Mouse (Mus musculus) hindbrain, embryonic 12.5 days (tissue): ENCODE results near the gene Sorcs3. TPM values are rescaled to one million over a fixed set of nuclear protein-coding genes. Genes with fewer than 3 reads are reported as not detected.

Experiments used
- ATAC-seq: fragments of 200-750 bp; cut with Nextera tagmentation; 2 replicates; pipeline ENCODE4 v1.8.0; 2017; ENCODE audit warnings: moderate TSS enrichment; ENCODE audit not compliant: low FRiP score
- H3K27ac ChIP-seq: fragments of 300-500 bp; sonication (generic); 2 replicates; pipeline ENCODE4 v1.5.1; 2016; ENCODE audit warnings: mild to moderate bottlenecking
- H3K27me3 ChIP-seq: fragments of 300-500 bp; sonication (generic); 2 replicates; pipeline ENCODE4 v1.6.1; 2016; ENCODE audit warnings: mild to moderate bottlenecking
- H3K36me3 ChIP-seq: fragments of 300-500 bp; sonication (generic); 2 replicates; pipeline ENCODE4 v1.6.1; 2016; ENCODE audit warnings: mild to moderate bottlenecking
- H3K4me1 ChIP-seq: fragments of 300-500 bp; sonication (generic); 2 replicates; pipeline ENCODE4 v1.6.1; 2016
- H3K4me2 ChIP-seq: fragments of 300-500 bp; sonication (generic); replicated peaks from 2 replicates; pipeline ENCODE4 v1.6.1; 2016; ENCODE audit warnings: mild to moderate bottlenecking
- H3K4me3 ChIP-seq: fragments of 300-500 bp; sonication (generic); 2 replicates; pipeline ENCODE4 v1.5.1; 2016; ENCODE audit warnings: mild to moderate bottlenecking
- H3K9ac ChIP-seq: fragments of 300-500 bp; sonication (generic); 2 replicates; pipeline ENCODE4 v1.6.1; 2016; ENCODE audit warnings: mild to moderate bottlenecking, moderate library complexity
- H3K9me3 ChIP-seq: fragments of 300-500 bp; sonication (generic); replicated peaks from 2 replicates; pipeline ENCODE4 v1.6.1; 2016; ENCODE audit warnings: mild to moderate bottlenecking
- WGBS: fragments of 180-500 bp; shearing (Covaris S2); methylation state at CpG from one replicate; pipeline ENCODE4 v1.1.7; 2016; 5-methylcytosine and 5-hydroxymethylcytosine counted together
- polyA plus RNA-seq: library from polyadenylated mRNA; unstranded; fragments of >200 nt; fragmentation: Nextera tagmentation; extraction: Ambion mirVana; gene quantifications from 2 replicates; pipeline ENCODE4 v1.2.1, GENCODE M21; 2016

Gene Sorcs3
- polyA plus RNA-seq, 1 experiment from 2014 or later, result 7.6 TPM

- H3K4me2 ChIP-seq, result no peak overlapping the region
- no peak for ATAC-seq
- H3K27me3 ChIP-seq, result no peaks in the 10 kb centered on the region
- no peak overlapping the region for H3K4me3 ChIP-seq
- no peaks in the 10 kb centered on the region for H3K36me3 ChIP-seq
- H3K27ac ChIP-seq, result no peak overlapping the region
- no peak overlapping the region for H3K9ac ChIP-seq
- H3K4me1 ChIP-seq, result peaks cover 14% of the 10 kb centered on the region
- WGBS, result 80% methylated on average over 2 of the region's 2 CpGs
- no peaks in the 10 kb centered on the region for H3K9me3 ChIP-seq
Observed at GRCm38 (mm10) chr19:48298384-48298783, 92.6 kb downstream of the Sorcs3 start.

- Histone ChIP-seq H3K27me3 (no peaks in the 10 kb centered on the region), H3K27ac (0 out of 2 replicates have a peak overlapping the region, but pooled peaks have one; percentile 18), H3K4me2 (no peak overlapping the region; the same call in 1 of the 2 replicates), H3K4me3 (no peak overlapping the region), H3K9ac (no peak overlapping the region), H3K4me1 (peaks cover 14% of the 10 kb centered on the region), H3K9me3 (no peaks in the 10 kb centered on the region), H3K36me3 (no peaks in the 10 kb centered on the region)
- WGBS, result 22% methylated on average over 14 of the region's 14 CpGs
- no peak for ATAC-seq
Observed at GRCm38 (mm10) chr19:48300440-48301231, 94.8 kb downstream of the Sorcs3 start.

- no peak overlapping the region for H3K27ac ChIP-seq
- no peak overlapping the region for H3K4me3 ChIP-seq
- H3K36me3 ChIP-seq, result no peaks in the 10 kb centered on the region
- H3K4me2 ChIP-seq, result no peak overlapping the region
- whole genome bisulfite sequencing, result 41% methylated on average over 3 of the region's 3 CpGs
- peaks cover 14% of the 10 kb centered on the region for H3K4me1 ChIP-seq
- H3K9me3 ChIP-seq, result no peaks in the 10 kb centered on the region
- H3K9ac ChIP-seq, result no peak overlapping the region
- no peaks in the 10 kb centered on the region for H3K27me3 ChIP-seq
- ATAC-seq, result no peak
Observed at GRCm38 (mm10) chr19:48301300-48301699, 95.5 kb downstream of the Sorcs3 start.

- Histone ChIP-seq H3K4me2 (no peak overlapping the region), H3K4me3 (no peak overlapping the region), H3K4me1 (no peaks in the 10 kb centered on the region), H3K27ac (no peak overlapping the region), H3K9ac (no peak overlapping the region), H3K36me3 (no peaks in the 10 kb centered on the region), H3K9me3 (no peaks in the 10 kb centered on the region), H3K27me3 (no peaks in the 10 kb centered on the region)
- ATAC-seq, result no peak
- WGBS, result 87% methylated on average over 8 of the region's 8 CpGs
Observed at GRCm38 (mm10) chr19:48308341-48308740, 102.5 kb downstream of the Sorcs3 start.

- Histone ChIP-seq H3K4me3 (no peak overlapping the region), H3K36me3 (no peaks in the 10 kb centered on the region), H3K9ac (no peak overlapping the region), H3K27me3 (no peaks in the 10 kb centered on the region), H3K9me3 (no peaks in the 10 kb centered on the region), H3K4me2 (no peak overlapping the region), H3K27ac (no peak overlapping the region), H3K4me1 (no peaks in the 10 kb centered on the region)
- WGBS, result 80% methylated on average over 15 of the region's 15 CpGs
- no peak for ATAC-seq
Observed at GRCm38 (mm10) chr19:48309531-48310337, 103.9 kb downstream of the Sorcs3 start.

GRCm38 (mm10) chr19:48310338-48310710, 104.5 kb downstream of the Sorcs3 start:
- no peaks in the 10 kb centered on the region for H3K27me3 ChIP-seq
- no peak overlapping the region for H3K4me3 ChIP-seq
- 81% methylated on average over 6 of the region's 6 CpGs for WGBS
- ATAC-seq, result no peak
- H3K9me3 ChIP-seq, result no peaks in the 10 kb centered on the region
- H3K36me3 ChIP-seq, result no peaks in the 10 kb centered on the region
- H3K27ac ChIP-seq, result no peak overlapping the region
- H3K4me1 ChIP-seq, result no peaks in the 10 kb centered on the region
- H3K4me2 ChIP-seq, result no peak overlapping the region
- H3K9ac ChIP-seq, result no peak overlapping the region

- Histone ChIP-seq H3K4me3 (no peak overlapping the region), H3K4me2 (no peak overlapping the region), H3K9ac (no peak overlapping the region), H3K36me3 (no peaks in the 10 kb centered on the region), H3K9me3 (no peaks in the 10 kb centered on the region), H3K27me3 (no peaks in the 10 kb centered on the region), H3K27ac (no peak overlapping the region), H3K4me1 (no peaks in the 10 kb centered on the region)
- WGBS, result 94% methylated on average over 9 of the region's 9 CpGs
- ATAC-seq, result no peak
Observed at GRCm38 (mm10) chr19:48313776-48314175, 108.0 kb downstream of the Sorcs3 start.

GRCm38 (mm10) chr19:48327115-48327514, 121.3 kb downstream of the Sorcs3 start:
- no peaks in the 10 kb centered on the region for H3K9me3 ChIP-seq
- no peak overlapping the region for H3K9ac ChIP-seq
- no peak overlapping the region for H3K4me2 ChIP-seq
- 34% methylated on average over 6 of the region's 6 CpGs for WGBS
- H3K27me3 ChIP-seq, result no peaks in the 10 kb centered on the region
- no peak overlapping the region for H3K4me3 ChIP-seq
- peaks cover 7% of the 10 kb centered on the region for H3K4me1 ChIP-seq
- no peak overlapping the region for H3K27ac ChIP-seq
- no peaks in the 10 kb centered on the region for H3K36me3 ChIP-seq
- ATAC-seq, result no peak

GRCm38 (mm10) chr19:48328171-48328570, 122.3 kb downstream of the Sorcs3 start:
- ATAC-seq, result no peak
- Histone ChIP-seq H3K4me3 (no peak overlapping the region), H3K9ac (no peak overlapping the region), H3K36me3 (no peaks in the 10 kb centered on the region), H3K4me1 (peaks cover 7% of the 10 kb centered on the region), H3K27me3 (0 out of 2 replicates have a peak, but pooled peaks cover 4% of the 10 kb centered on the region), H3K4me2 (no peak overlapping the region), H3K9me3 (no peaks in the 10 kb centered on the region), H3K27ac (no peak overlapping the region)
- WGBS, result 68% methylated on average over 8 of the region's 8 CpGs

- Histone ChIP-seq H3K4me3 (no peak overlapping the region), H3K36me3 (no peaks in the 10 kb centered on the region), H3K4me2 (no peak overlapping the region), H3K9ac (no peak overlapping the region), H3K27me3 (0 out of 2 replicates have a peak, but pooled peaks cover 4% of the 10 kb centered on the region), H3K4me1 (peaks cover 7% of the 10 kb centered on the region), H3K27ac (no peak overlapping the region), H3K9me3 (no peaks in the 10 kb centered on the region)
- ATAC-seq, result no peak
- 21% methylated on average over 1 of the region's 1 CpGs for WGBS
Observed at GRCm38 (mm10) chr19:48331640-48332039, 125.8 kb downstream of the Sorcs3 start.

GRCm38 (mm10) chr19:48333085-48333484, 127.3 kb downstream of the Sorcs3 start:
- Histone ChIP-seq H3K4me3 (no peak overlapping the region), H3K9me3 (no peaks in the 10 kb centered on the region), H3K4me1 (0 out of 2 replicates have a peak, but pooled peaks cover 3% of the 10 kb centered on the region), H3K36me3 (no peaks in the 10 kb centered on the region), H3K4me2 (no peak overlapping the region), H3K9ac (no peak overlapping the region), H3K27ac (no peak overlapping the region), H3K27me3 (0 out of 2 replicates have a peak, but pooled peaks cover 4% of the 10 kb centered on the region)
- WGBS, result 56% methylated on average over 2 of the region's 2 CpGs
- ATAC-seq, result no peak

GRCm38 (mm10) chr19:48337461-48337860, 131.6 kb downstream of the Sorcs3 start:
- no peaks in the 10 kb centered on the region for H3K36me3 ChIP-seq
- H3K4me2 ChIP-seq, result no peak overlapping the region
- WGBS, result 76% methylated on average over 6 of the region's 6 CpGs
- no peak for ATAC-seq
- H3K4me1 ChIP-seq, result 0 out of 2 replicates have a peak, but pooled peaks cover 3% of the 10 kb centered on the region
- H3K4me3 ChIP-seq, result no peak overlapping the region
- peaks cover 7% of the 10 kb centered on the region; the same call in 1 of the 2 replicates for H3K27me3 ChIP-seq
- H3K9me3 ChIP-seq, result no peaks in the 10 kb centered on the region
- no peak overlapping the region for H3K9ac ChIP-seq
- H3K27ac ChIP-seq, result no peak overlapping the region
